Mouse (Mus musculus) kidney, adult 18-20 months (tissue): ENCODE data around the gene Ccdc85c.

Experiments
- DNase-seq: peaks from one replicate; pipeline ENCODE4 v3.0.0; 2021

The Ccdc85c gene

GRCm38 (mm10) chr12:108274661-108275507, at the start of gene Ccdc85c:
Ccdc85c (minus strand) TSS chr12:108275425.
- DNase-seq = no peak

GRCm38 (mm10) chr12:108320096-108320495, 44.9 kb upstream of the Ccdc85c start:
- no peak for DNase-seq

GRCm38 (mm10) chr12:108318499-108318898, 43.3 kb upstream of the Ccdc85c start:
- no peak for DNase-seq

GRCm38 (mm10) chr12:108317826-108318430, 42.7 kb upstream of the Ccdc85c start:
- DNase-seq = no peak

- DNase-seq = no peak
These were observed 42.0 kb upstream of the Ccdc85c start for GRCm38 (mm10) chr12:108317201-108317738.

GRCm38 (mm10) chr12:108316655-108317054, 41.4 kb upstream of the Ccdc85c start:
- DNase-seq = no peak

GRCm38 (mm10) chr12:108315818-108316217, 40.6 kb upstream of the Ccdc85c start:
- DNase-seq = no peak

GRCm38 (mm10) chr12:108313244-108313772, 38.1 kb upstream of the Ccdc85c start:
- no peak for DNase-seq

GRCm38 (mm10) chr12:108312432-108312851, 37.2 kb upstream of the Ccdc85c start:
- no peak for DNase-seq

- DNase-seq = no peak
These were observed 36.6 kb upstream of the Ccdc85c start for GRCm38 (mm10) chr12:108311741-108312290.

- no peak for DNase-seq
These were observed 35.3 kb upstream of the Ccdc85c start for GRCm38 (mm10) chr12:108310456-108311027.

- no peak for DNase-seq
These were observed 34.8 kb upstream of the Ccdc85c start for GRCm38 (mm10) chr12:108310041-108310440.

- DNase-seq = no peak
These were observed 34.0 kb upstream of the Ccdc85c start for GRCm38 (mm10) chr12:108309116-108309794.

- no peak for DNase-seq
These were observed 33.2 kb upstream of the Ccdc85c start for GRCm38 (mm10) chr12:108308363-108308856.

GRCm38 (mm10) chr12:108307553-108307952, 32.3 kb upstream of the Ccdc85c start:
- DNase-seq = peak; percentile 60

GRCm38 (mm10) chr12:108305812-108306794, 30.9 kb upstream of the Ccdc85c start, which contains the start of gene Hhipl1:
Hhipl1 (plus strand) TSS chr12:108306270.
- peak; percentile 55 for DNase-seq

- DNase-seq = no peak
These were observed 29.9 kb upstream of the Ccdc85c start for GRCm38 (mm10) chr12:108305172-108305571.

GRCm38 (mm10) chr12:108303778-108304365, 28.6 kb upstream of the Ccdc85c start:
- no peak for DNase-seq

GRCm38 (mm10) chr12:108301006-108301405, 25.8 kb upstream of the Ccdc85c start:
- DNase-seq = no peak

GRCm38 (mm10) chr12:108297033-108297432, 21.8 kb upstream of the Ccdc85c start:
- no peak for DNase-seq
